Mouse (Mus musculus): Measurements from ENCODE around the gene Asgr2.
A peak's percentile ranks its signal among the peaks of the same experiment; 100 is the strongest.

DNA sequence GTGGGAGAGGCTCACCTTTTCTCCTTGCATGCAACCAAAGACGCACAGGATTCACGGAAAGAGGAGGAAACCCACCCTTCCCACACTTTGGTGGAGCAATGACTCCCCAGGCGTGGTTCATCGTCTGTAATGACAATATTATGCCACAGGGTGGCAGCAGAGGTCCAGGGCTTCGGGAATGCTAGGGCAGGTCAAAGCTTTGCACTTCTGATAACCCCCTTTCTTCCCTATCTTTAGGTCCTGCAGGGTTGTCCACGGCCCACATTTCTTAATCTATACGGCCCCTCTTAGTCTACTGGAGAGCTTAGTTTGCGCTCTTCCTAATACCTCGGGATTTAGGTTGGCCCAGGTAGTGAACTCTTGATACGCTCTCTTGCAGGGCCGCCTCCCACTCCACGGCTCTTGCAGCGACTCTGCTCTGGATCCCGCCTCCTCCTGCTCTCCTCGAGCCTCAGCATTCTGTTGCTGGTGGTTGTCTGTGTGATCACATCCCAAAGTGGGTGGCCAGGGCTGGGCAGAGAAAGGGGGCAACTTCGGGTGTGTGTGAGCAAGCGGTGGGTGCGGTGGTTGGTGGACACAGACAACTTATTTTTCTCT lies 36.7 kb upstream of the Asgr2 start:
- TF ChIP-seq CTCF (IDR thresholded peaks at IDR 0.05; ENCODE audit: borderline replicate concordance, extremely low read depth, insufficient read depth, insufficient read length): peak; percentile 94
- no peak for TF ChIP-seq POLR2A (IDR thresholded peaks at IDR 0.05; ENCODE audit: borderline replicate concordance, extremely low read depth, insufficient read depth, insufficient read length, poor library complexity, severe bottlenecking)

All from brain, embryonic 14.5 days (tissue).